Mouse (Mus musculus) embryonic stem cell, embryonic (primary cell): ENCODE data around the gene Gm281.

Experiments
- CTCF ChIA-PET, 4 experiments: fragments of 300-600 bp in 2 of 4; fragments of 350-600 bp in 2 of 4; sonication (Branson Sonifier 250); formaldehyde crosslinking; loops; one replicate each; lab custom pipeline; 2022; ENCODE audit warnings: inconsistent platforms in 2 of 4; lab: Charles Lee
- POLR2A ChIA-PET, 4 experiments: fragments of 300-600 bp in 2 of 4; fragments of 350-600 bp in 2 of 4; sonication (Branson Sonifier 250); formaldehyde crosslinking; loops; one replicate each; lab custom pipeline; 2022; ENCODE audit warnings: antibody characterized with exemption in 4 of 4, inconsistent platforms in 1 of 4; lab: Charles Lee

Gene Gm281

GRCm38 (mm10) chr14:13907145-13907544 is 7.1 kb downstream of the Gm281 start:
- POLR2A ChIA-PET = interaction anchor here in 3 of 4 experiments (0.7 to 2.8 kb wide), 8 partner anchors 8 to 153 kb away, joined by 3 to 15 read pairs (median 3); partner anchors contain the start of genes Atxn7 (in 2 of the 3) and Thoc7 (in 2 of the 3)
- CTCF ChIA-PET = interaction anchor here in 1 of 4 experiments (1.0 to 1.5 kb wide), 2 partner anchors 10 to 551 kb away, joined by 3 to 5 read pairs; no protein-coding TSS in a partner anchor

GRCm38 (mm10) chr14:13906461-13906860 is 7.8 kb downstream of the Gm281 start:
- POLR2A ChIA-PET = interaction anchor here in 3 of 4 experiments (0.6 to 2.8 kb wide), 8 partner anchors 8 to 1623 kb away, joined by 3 to 15 read pairs (median 3); partner anchors contain the start of genes 3830406C13Rik (in 1 of the 3), Atxn7 (in 1 of the 3), Gm281 (in 1 of the 3) and Gm49355 (in 1 of the 3)
- CTCF ChIA-PET = interaction anchor here in 1 of 4 experiments (1.0 to 1.5 kb wide), 2 partner anchors 11 to 550 kb away, joined by 3 to 5 read pairs; no protein-coding TSS in a partner anchor

- ChIA-PET POLR2A (interaction anchor here in 3 of 4 experiments (0.6 to 2.2 kb wide), 7 partner anchors 11 to 558 kb away, joined by 3 to 11 read pairs (median 3); partner anchors contain the start of genes Atxn7 (in 1 of the 3) and Thoc7 (in 1 of the 3)), CTCF (interaction anchor here in 3 of 4 experiments (0.6 to 3.0 kb wide), 10 partner anchors 9 to 1718 kb away, joined by 3 to 11 read pairs (median 4); no protein-coding TSS in a partner anchor)
Observed at GRCm38 (mm10) chr14:13901611-13902067, 12.6 kb downstream of the Gm281 start.

GRCm38 (mm10) chr14:13895198-13895597 is 19.1 kb downstream of the Gm281 start:
- CTCF ChIA-PET = no interaction called here
- POLR2A ChIA-PET = no interaction called here

- POLR2A ChIA-PET = no interaction called here
- CTCF ChIA-PET = no interaction called here
Observed at GRCm38 (mm10) chr14:13893748-13894147, 20.5 kb downstream of the Gm281 start.

GRCm38 (mm10) chr14:13861416-13861815 is 52.9 kb downstream of the Gm281 start:
- CTCF ChIA-PET = interaction anchor here in 1 of 4 experiments (0.7 kb wide), 1 partner anchor 252 kb away, joined by 14 read pairs; no protein-coding TSS in a partner anchor
- POLR2A ChIA-PET = no interaction called here

- ChIA-PET CTCF (interaction anchor here in 2 of 4 experiments (0.6 kb wide), 3 partner anchors 97 to 317 kb away, joined by 3 to 4 read pairs (median 3); no protein-coding TSS in a partner anchor), POLR2A (no interaction called here)
Observed at GRCm38 (mm10) chr14:13812801-13813479, 101.3 kb downstream of the Gm281 start.

- ChIA-PET CTCF (no interaction called here), POLR2A (no interaction called here)
Observed at GRCm38 (mm10) chr14:13790446-13790845, 123.8 kb downstream of the Gm281 start.

GRCm38 (mm10) chr14:13790001-13790400 is 124.3 kb downstream of the Gm281 start:
- ChIA-PET POLR2A (interaction anchor here in 1 of 4 experiments (0.6 kb wide), 1 partner anchor 32 kb away, joined by 4 read pairs; no protein-coding TSS in a partner anchor), CTCF (no interaction called here)

- CTCF ChIA-PET = no interaction called here
Observed at GRCm38 (mm10) chr14:13782970-13783369, 131.3 kb downstream of the Gm281 start.

GRCm38 (mm10) chr14:13778383-13778782 is 135.9 kb downstream of the Gm281 start:
- POLR2A ChIA-PET = no interaction called here
- CTCF ChIA-PET = no interaction called here

More at GRCm38 (mm10) chr14:13782970-13783369, 131.3 kb downstream of the Gm281 start:
- POLR2A ChIA-PET = no interaction called here

GRCm38 (mm10) chr14:13771163-13771562 is 143.1 kb downstream of the Gm281 start:
- CTCF ChIA-PET = no interaction called here

GRCm38 (mm10) chr14:13770686-13771085 is 143.6 kb downstream of the Gm281 start:
- ChIA-PET POLR2A (no interaction called here), CTCF (no interaction called here)

More at GRCm38 (mm10) chr14:13771163-13771562, 143.1 kb downstream of the Gm281 start:
- POLR2A ChIA-PET = no interaction called here
